Mouse (Mus musculus): ENCODE data around the gene Tm7sf2. TPM values are rescaled to one million over a fixed set of nuclear protein-coding genes. Genes with fewer than 3 reads are reported as not detected.

Gene Tm7sf2
- total RNA-seq (2021) = 10 to 100 TPM; 69.0 to 71.2 TPM

DNA sequence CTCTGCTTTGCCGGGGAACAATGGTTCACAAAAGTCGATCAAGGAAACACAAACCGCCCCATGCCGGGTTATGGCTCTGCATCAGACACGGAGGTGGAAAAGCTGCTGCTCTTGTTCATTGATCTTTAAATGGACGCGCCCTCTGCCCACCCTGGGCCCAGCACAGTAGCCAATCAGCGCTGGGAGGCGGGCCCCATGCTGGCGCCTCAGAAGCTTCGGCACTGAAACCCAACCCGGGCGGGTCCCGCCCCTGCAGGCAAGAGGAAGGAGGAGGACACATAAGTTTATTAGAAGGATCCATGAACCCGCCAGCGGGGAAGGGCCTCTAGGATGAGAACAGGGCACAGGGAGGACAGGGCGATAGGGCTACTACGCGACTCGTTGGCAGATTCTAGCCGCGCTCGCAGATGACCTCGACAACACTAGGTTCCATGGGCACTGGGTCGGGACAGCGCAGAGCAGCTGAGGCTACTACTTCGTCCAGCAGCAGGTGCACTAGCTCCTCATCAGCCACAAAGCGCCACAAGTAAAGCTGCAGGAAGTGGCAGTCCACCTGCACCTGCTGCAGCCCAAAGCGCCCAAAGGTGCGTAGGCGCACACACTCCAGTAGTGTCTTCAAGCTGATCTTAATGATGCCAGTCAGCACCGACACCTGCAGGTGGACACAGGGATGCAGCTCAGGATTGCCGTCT lies at the start of gene Tm7sf2:
TSS of gene Tm7sf2 (minus strand) at position 650 of the 692 bp plus-strand sequence.
- intact Hi-C loops (cut with DNase I) = no loop called here
- peak; percentile 92 for DNase-seq

DNA sequence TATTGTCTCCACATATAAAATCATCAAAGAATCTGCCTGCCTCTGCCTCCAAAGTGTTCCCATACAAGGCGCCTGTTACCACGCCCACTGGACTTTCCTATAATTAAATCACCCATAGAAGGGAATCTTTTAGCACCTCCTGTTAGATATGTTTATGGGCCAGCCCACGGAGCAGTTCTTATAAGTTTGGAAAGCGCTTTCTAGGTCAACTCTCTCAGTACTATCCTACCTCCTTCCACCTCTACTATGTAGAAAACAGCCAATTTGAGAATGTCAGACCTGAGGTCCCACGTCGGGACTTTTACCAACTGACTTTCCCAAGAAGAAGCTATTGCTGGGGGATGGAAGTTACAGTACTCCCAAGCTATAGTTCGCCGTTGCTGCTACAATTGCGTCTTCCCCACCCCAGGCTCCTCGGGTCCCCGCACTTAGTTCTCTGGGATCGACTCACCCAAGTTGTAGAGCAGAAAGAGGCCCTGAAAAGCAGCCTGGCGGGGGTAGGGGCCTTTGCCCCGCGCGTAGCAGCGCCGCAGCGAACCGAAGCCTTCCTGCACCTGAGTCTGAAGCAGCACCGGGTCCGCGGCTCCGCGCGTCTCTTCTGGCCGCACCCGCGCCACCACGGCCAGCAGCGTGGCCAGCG lies 49.3 kb upstream of the Tm7sf2 start:
- DNase-seq = no peak
- intact Hi-C loops (cut with DNase I) = no loop called here

DNA sequence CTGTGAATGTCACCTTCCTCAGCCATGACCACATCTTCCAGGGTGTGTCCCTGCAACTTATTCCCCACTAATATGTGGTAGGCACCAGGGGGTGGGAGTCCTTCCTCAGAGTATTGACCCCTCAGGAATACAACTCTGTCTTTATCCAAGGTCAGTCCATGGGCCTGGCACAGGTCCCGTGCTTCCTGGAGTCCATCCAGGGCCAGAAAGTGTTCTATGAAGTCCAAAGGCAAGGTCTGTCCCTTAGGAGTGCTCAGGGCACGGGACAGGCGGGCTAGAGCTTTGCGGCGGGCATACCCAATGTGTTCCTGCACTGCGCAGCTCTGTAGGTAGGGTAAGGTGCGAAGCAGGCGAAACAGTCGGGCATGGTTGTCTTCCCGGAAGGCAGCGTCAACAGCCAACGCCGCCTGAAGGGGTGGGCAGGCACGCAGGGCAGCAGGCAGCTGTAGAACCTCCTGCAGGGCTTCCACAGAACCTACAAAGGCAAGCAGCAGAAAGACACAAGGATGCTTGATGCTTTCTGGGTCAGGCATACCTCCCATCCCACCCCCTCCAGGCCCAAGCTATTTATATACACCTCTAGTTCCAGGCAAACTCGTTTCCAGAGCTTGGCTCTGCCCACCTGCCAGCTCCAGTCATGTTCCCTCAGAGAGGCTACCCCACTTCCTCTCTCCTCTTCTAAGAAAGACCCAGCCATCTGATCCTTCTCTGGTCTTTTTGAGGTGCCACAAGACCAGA lies 48.1 kb upstream of the Tm7sf2 start:
- DNase-seq = no peak
- intact Hi-C loops (cut with DNase I) = no loop called here

DNA sequence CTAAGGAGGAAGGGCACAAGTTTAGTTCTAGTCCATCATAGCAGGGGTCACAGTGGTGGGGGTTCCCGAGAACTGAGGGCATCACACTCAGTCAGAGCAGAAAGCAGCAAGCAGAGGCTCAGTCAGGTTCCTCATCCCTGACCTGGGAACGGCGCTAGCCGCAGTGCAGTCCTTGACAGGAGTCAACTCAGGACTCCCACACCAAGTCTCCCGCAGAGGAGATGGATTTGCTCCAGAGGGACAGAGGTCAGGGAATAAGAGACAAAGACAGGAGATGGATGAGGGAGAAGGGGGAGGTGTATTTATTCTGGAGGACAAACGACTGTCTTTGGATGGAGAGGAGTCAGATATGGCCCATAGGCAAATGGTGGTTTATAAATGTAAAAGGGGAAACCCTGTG lies 44.9 kb upstream of the Tm7sf2 start:
- no peak for DNase-seq
- intact Hi-C loops (cut with DNase I) = no loop called here

DNA sequence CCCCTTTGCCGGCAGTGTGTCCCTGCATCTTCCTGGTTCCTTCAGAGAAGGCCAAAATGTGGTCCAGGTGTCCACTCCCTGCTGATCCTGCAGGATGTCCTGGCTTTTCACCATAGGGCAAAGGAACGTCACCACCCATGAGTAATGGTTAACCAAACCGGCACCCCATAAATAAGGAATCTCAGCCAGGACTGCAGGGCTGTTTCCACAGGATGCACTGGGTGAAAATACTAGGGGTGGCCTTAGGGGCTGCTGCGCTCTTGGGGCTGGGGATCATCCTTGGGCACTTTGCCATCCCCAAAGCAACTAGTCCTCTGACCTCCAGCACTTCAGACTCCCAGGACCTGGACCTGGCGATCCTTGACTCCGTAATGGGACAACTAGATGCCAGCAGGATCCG lies 37.4 kb upstream of the Tm7sf2 start, which contains the start of gene Naaladl1:
TSS of gene Naaladl1 (plus strand) at position 197 of the 400 bp plus-strand sequence.
- DNase-seq = no peak
- intact Hi-C loops (cut with DNase I) = no loop called here

DNA sequence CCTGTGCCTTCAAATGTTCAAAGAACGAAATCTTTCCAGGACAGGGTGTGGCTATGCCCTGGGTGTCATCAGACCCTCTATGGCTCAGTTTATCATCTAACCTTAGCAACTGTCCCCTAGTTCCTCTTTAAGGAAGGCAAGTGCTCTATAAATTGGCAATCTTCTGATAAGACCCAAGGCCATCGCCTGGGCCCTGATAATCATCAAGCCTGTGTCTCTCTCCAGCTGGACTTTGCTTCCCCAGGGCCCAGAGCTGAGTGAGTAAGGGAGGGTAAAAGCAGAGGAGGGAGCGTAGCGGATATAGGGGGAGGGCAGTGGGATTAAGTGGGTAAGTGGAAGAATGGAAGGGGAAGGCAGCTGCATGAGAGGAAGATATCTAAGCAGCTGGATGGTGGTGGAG lies 36.3 kb upstream of the Tm7sf2 start:
- no peak for DNase-seq
- intact Hi-C loops (cut with DNase I) = no loop called here

DNA sequence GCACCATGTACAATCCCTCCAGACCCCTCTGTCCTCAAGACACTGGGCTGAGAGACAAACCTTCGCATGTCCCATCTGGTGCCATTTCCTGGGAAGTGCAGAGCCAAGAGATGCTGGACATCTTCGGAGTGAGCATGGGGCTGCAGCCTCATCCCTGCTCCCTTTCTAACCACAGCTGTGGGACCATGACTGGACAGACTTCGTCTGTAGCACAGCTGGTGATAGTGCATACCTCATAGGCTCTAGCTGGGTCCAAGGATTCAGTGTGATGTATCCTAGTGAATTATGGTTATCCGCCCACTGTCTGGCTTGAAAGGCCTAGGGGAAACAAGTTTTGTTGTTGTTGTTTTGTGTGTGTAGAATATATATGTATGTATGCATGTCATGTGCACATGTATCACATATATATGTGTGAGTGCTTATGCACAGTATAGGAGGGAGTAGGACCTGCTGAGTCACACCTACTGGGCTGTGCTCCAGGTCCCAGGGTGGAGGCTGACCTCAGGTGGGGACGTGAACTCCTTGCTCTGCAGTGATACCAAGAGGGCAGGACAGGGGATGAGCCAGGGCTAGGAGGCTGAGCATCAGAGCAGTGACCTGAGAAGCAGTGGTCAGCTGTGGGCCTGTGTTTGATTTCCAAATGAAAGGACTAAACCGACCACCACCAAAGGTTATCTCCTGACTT lies 34.1 kb upstream of the Tm7sf2 start:
- DNase-seq = no peak
- intact Hi-C loops (cut with DNase I) = no loop called here

DNA sequence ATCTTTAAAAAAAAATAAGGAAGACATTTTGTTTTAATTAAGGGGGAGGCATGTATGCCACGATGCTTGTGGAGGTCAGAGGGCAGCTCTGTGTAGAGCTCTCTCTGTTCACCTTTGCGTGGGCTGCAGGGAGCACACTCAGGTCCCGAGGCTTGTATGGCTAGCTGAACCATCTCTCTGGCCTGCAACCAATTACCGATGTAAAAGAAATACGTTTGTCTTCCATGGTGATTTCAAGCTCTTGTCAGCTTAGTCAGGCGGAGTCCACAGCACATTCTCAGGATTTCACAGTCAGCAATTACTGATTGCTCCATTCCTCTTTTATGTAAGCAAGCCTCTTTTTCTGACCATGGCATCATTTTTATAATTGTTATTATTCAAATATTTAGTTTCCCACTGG lies 33.0 kb upstream of the Tm7sf2 start:
- intact Hi-C loops (cut with DNase I) = no loop called here
- DNase-seq = no peak

DNA sequence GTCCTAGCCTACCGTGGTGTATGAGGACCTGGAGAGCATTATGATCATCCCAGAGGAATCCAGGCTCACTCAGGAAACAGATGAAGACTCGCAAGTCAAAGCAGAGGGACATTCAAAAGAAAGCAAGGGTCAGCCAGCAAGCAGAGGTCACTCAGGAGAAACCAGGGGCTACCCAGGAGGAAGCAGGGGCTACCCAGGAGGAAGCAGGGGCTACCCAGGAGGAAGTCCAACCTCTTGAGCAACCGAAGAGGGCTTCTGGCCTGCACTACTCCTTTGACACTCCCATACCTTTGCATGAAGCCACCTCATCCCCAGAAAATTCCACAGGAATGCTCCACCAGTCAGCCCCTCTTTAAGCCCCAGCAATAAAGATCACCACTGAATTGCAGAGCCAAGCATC lies 29.7 kb upstream of the Tm7sf2 start:
- intact Hi-C loops (cut with DNase I) = no loop called here
- DNase-seq = no peak

DNA sequence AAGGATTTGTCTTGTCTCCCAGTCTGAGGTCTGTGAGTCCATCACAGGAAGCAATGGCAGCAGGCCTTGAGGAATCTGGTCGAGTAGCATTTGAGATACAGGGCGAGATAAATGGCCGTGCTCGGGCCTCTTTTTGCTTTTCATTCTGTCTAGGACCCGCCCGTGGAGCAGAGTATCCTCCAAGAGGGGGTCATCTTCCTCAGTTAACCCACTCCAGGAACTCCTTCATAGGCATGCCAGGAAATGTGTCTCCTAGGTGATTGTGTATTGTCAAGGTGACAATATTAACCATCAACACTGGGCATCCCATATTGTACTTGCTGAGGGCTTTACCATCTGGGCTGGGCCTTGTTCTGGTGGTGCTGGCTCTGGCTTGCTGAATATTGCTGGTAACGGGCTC lies 25.9 kb upstream of the Tm7sf2 start, which contains the start of gene AC131692.1:
TSS of gene AC131692.1 (plus strand) at position 301 of the 400 bp plus-strand sequence.
- intact Hi-C loops (cut with DNase I) = no loop called here
- no peak for DNase-seq

DNA sequence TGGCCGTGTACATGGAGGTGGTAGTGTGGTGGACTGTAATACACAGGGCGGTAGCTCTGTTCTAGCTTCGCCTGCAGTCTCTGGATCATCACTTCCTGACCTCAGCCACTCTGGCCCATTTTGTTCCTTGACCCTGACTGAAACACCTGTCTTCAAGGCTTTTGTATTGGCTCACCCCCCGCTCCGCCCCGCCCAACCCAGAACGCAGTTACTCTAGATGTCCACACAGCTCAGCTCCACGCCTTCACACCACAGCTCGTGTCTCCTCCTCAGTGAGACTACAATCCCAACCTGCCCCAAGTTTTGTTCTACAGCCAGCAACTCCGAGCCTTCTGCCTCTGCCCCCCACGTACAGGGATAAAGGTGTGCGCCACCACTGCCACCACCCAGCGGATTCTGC lies 20.7 kb upstream of the Tm7sf2 start:
- DNase-seq = no peak
- intact Hi-C loops (cut with DNase I) = no loop called here

DNA sequence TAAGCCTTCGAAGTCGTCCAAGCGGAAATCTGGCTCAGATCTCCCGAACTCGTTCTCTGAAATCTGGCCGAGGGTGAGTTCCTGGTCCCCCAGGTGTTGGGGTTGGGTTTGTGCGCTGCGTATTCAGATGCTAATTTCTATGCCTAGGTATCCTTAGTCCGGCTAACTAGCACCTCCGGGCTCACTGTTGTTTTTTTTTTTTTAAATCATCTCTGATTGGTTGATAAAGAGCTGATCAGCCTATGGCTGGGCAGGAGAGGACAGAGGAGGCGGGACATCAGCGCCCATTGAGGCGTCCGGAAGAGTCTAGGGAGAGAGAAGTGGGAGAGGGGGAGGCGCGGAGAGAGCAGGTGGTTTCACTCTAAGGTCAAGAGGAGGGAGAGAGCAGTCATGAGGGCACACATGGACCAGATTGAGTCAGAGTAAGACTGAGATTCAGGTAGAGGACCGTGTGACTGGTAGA lies 17.3 kb upstream of the Tm7sf2 start:
- DNase-seq = peak; percentile 62
- intact Hi-C loops (cut with DNase I) = no loop called here

DNA sequence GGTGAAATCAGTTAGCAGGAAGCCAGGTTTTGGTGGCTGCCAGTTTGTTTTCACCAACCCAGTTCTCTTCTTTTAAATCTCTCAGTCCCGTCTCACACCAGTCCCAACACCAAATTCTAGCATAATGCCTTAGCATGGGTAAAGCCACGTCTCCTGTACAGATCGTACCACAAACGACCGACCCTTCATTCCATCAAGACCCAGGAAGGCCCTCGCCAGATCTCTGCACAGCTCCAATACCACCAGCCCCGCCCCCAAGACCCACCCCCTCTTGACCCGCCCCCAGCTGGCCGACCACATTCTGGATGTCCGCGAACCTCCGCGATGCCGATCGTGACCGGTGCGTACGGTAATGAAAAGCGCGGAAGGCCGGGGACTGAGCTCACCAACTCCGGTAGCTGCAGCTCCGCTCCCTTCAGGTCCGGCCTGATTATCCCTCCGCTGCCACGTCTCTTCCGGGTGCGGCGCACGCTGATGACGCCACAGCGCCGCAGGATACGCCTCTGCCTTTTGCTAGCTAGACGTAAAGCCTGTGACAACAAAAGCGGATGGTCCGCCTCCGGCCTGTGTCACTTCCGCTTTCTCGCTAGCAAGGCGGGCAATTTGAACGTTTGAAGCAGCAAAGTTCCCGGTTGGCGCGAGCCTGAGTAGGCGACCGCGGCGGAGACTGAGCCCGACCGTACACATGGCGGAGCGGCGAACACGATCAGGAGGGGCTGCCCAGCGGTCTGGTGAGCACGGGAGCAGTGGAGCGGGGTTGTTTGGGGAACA lies 16.5 kb upstream of the Tm7sf2 start, which contains the start of the genes Zfpl1 and Cdca5:
TSS of gene Zfpl1 (minus strand) at position 479 of the 771 bp plus-strand sequence.
TSS of gene Cdca5 (plus strand) at position 506 of the 771 bp plus-strand sequence.
- intact Hi-C loops (cut with DNase I) = no loop called here
- peak; percentile 98 for DNase-seq

DNA sequence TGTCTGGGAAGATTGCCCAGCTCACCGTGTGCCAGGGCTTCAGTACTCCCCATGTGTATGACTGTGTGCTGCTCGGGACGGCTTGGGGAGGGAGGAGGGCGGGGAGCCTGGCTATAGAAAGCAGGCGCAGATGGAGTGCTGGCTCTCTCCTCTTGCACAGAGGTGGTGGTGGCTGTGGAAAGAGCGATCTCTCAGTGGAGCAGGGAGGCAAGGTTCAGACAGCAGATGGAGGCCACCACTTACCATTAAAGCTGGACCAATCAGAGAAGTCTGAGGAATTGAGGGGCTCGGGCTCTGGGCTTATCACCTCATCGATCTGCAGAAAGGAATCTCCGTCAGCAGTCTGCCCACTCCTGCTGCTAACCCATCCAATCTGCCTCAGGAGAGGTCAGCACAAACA lies 14.0 kb upstream of the Tm7sf2 start, which contains the start of gene Gm28374:
TSS of gene Gm28374 (minus strand) at position 101 of the 400 bp plus-strand sequence.
- intact Hi-C loops (cut with DNase I) = no loop called here

DNA sequence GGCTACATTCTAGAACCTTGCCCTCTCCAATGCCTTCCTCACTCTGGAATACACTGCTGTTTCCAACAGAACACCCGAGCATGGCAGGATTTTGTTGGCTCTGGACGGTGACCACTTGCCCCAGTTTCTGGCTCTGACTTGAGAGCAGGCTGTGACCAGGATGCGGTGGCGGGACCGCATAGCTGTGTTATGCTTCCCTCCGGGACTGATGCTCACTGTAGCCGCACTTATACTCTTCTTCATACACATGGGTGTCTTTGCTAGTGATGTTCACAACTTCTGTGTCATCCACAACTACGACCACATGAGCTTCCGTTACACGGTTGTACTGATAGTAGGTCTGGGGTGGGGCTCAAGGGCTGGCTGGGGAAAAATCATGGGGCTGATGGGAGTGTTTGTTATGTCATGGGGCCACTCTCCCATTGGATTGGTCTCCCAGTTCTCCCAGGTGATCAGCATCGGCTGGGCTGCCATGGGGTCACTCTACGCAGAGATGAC lies 11.9 kb upstream of the Tm7sf2 start, which contains the start of gene Tmem262:
TSS of gene Tmem262 (plus strand) at position 51 of the 498 bp plus-strand sequence.
- DNase-seq = no peak
- intact Hi-C loops (cut with DNase I) = no loop called here

More for the DNA sequence above, 14.0 kb upstream of the Tm7sf2 start, which contains the start of gene Gm28374:
- DNase-seq = no peak

DNA sequence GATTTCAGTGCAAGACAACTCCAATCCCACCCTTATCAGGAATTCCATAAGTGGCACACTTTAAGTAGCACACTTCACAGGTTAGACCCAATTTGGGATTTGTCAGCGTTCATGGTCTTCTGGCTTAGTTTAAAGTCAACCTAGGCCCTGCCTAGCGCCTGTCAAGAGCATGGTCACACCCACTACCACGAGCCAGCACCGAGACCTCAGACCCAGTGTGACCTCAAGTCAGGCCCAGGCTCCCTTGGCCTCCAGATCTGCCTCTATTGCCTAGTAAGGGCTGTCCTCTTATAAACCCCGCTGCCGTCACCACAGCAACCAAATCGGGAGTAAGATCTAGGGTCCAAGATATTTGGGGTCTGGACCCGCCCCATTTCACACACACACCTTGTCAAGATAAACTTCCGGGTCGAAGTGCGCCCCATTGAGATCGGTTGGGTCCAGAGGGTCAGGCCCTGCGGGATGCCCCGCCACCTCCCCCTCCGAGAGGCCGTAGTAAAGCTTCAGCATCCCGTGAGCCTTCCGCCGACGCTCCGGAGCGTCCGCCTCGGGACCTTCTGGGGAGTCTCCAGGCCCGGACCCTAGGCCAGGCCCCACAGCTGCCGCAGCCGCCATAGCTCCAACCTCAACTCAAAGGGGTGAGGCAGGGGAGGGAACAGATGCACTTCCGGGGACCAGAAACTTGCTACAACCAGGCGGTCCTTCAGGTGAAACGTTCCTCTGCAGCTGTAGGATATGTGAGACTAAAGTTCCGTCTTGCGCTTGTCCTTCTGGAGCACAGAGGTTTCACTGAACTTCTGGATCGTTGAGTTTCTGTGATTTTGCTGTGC lies 8.6 kb upstream of the Tm7sf2 start, which contains the start of gene Vps51:
TSS of gene Vps51 (minus strand) at position 668 of the 830 bp plus-strand sequence.
- intact Hi-C loops (cut with DNase I) = no loop called here
- DNase-seq = peak; percentile 81

DNA sequence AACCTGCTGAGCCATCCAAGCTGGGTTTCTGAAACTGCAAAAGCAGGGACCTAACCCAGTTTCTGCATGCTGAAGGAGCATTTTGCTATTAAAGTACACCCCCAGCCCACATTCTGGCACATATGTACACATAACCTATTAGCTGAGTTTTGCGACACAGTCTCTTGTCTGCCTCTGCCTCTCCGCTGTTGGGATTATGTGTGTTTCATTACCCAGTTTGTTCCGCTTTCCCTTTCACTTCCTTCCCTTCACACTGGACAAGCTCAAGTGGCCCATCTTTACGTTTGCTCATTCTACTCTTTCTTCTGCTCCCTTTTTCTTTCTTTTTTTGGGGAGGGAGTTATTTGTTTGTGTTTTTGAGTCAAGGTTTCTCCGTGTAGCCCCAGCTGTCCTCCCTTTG lies 5.7 kb upstream of the Tm7sf2 start:
- intact Hi-C loops (cut with DNase I) = no loop called here

DNA sequence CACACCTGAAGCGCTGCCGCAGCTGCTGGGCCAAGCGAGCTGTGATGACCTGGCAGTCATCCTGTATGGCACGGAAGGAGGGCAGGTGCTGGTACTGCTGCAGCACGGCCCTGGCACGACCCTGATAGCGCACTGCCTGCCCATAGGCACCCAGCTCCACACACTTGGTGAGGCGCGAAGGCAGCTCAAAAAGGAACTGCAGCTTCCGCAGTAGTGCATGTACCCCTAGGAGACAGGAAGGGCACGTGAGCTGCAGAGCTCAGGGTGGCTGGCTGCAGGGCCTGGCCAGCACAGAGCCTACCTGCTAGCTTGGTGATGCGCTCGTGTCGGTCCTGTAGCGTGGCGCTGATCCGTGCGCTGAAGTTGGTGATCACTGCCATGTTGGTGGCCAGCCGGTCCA lies 3.1 kb upstream of the Tm7sf2 start:
- DNase-seq = no peak

More for the DNA sequence above, 5.7 kb upstream of the Tm7sf2 start:
- no peak for DNase-seq

More for the DNA sequence above, 3.1 kb upstream of the Tm7sf2 start:
- intact Hi-C loops (cut with DNase I) = no loop called here
